Mouse (Mus musculus) limb, embryonic 11.5 days (tissue): ENCODE results near the gene Nradd. TPM values are rescaled to one million over a fixed set of nuclear protein-coding genes. Genes with fewer than 3 reads are reported as not detected.
A peak's percentile ranks its signal among the peaks of the same experiment; 100 is the strongest.

Experiments
- ATAC-seq: fragments of 200-750 bp; cut with Nextera tagmentation; 2 replicates; pipeline ENCODE4 v1.8.0; 2017; ENCODE audit warnings: low read depth; ENCODE audit not compliant: insufficient number of reproducible peaks, low FRiP score, low TSS enrichment
- DNase-seq: peaks from one replicate; pipeline ENCODE4 v3.0.0-alpha.2; 2015; ENCODE audit warnings: low spot score
- H3K27ac ChIP-seq: fragments of 300-500 bp; sonication (generic); replicated peaks from 2 replicates; pipeline ENCODE4 v1.5.1; 2014; ENCODE audit warnings: low read depth, mild to moderate bottlenecking, low read length
- H3K27me3 ChIP-seq: fragments of 300-500 bp; sonication (generic); 2 replicates; pipeline ENCODE4 v1.6.1; 2014; ENCODE audit warnings: mild to moderate bottlenecking, low read length, mixed read lengths; ENCODE audit not compliant: control insufficient read depth, insufficient read depth
- H3K36me3 ChIP-seq: fragments of 300-500 bp; sonication (generic); 2 replicates; pipeline ENCODE4 v1.6.1; 2014; ENCODE audit warnings: mild to moderate bottlenecking, low read length, moderate library complexity, mixed read lengths; ENCODE audit not compliant: control insufficient read depth, insufficient read depth
- H3K4me1 ChIP-seq: fragments of 300-500 bp; sonication (generic); 2 replicates; pipeline ENCODE4 v1.6.1; 2014; ENCODE audit warnings: low read length, mixed read lengths; ENCODE audit not compliant: control insufficient read depth, insufficient read depth
- H3K4me2 ChIP-seq: fragments of 300-500 bp; sonication (generic); 2 replicates; pipeline ENCODE4 v1.6.1; 2014; ENCODE audit warnings: low read depth, mild to moderate bottlenecking, moderate library complexity; ENCODE audit not compliant: severe bottlenecking
- H3K4me3 ChIP-seq: fragments of 300-500 bp; sonication (generic); 2 replicates; pipeline ENCODE4 v1.5.1; 2014; ENCODE audit warnings: low read depth, low read length
- H3K9ac ChIP-seq: fragments of 300-500 bp; sonication (generic); 2 replicates; pipeline ENCODE4 v1.6.1; 2014; ENCODE audit warnings: mild to moderate bottlenecking, low read length
- H3K9me3 ChIP-seq: fragments of 300-500 bp; sonication (generic); 2 replicates; pipeline ENCODE4 v1.6.1; 2016; ENCODE audit warnings: low read length; ENCODE audit not compliant: control insufficient read depth
- WGBS: fragments of 180-500 bp; shearing (Covaris S2); extraction: QIAGEN DNeasy Blood & Tissue Kit; methylation state at CpG from one replicate; pipeline ENCODE4 v1.1.7; 2014; 5-methylcytosine and 5-hydroxymethylcytosine counted together
- polyA plus RNA-seq: library from polyadenylated mRNA; unstranded; fragments of >200 nt; fragmentation: Nextera tagmentation; extraction: Ambion mirVana; gene quantifications from 2 replicates; pipeline ENCODE4 v1.2.1, GENCODE M21; 2014

Nradd gene
- polyA plus RNA-seq, 1 experiment from 2014 or later: 36.5 TPM

DNA sequence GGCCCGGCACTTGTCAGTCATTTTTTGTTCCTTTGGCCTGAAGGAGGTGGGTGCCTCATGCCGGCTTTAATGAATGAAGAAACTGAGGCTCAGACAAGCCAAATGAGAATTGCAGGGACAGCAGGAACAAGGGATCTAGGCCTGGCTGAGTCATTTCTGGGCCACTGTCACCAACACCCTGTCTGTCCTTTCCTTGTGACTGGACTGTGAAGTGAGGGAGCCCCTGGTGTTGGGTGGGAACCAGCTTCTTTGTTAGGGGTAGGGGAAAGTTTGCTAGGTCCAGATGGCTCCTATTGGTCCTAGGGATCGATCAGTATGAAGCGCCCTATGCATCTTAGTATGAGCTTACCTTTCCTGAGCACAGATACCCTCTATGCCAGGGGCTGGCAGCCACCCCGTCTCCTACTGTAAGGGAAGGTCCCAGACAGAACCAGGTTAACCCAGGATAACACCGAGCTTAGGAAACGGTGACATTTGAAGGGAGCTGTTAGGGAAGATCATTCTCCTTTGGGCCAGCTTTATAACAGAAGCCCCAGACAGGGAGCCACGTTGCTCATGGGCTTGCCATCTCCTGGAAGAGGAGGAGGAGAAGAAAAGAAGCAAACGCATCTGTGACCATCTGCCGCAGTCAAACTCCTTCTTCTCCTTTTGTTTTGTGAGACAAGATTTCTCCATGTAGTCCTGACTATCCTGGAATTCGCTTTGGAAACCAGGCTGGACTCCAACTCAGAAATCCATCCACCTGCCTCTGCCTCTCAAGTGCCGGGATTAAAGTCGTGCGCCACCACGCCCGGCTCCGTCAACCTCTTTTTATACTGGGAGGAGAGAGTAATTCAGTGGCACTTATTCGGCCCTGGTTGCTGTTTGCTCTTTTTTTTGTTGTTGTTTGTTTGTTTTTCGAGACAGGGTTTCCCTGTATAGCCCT, 30.7 kb upstream of the Nradd start:
- no peak for ATAC-seq
- peaks cover 13% of the 10 kb centered on the region for H3K4me1 ChIP-seq
- peaks cover 3% of the 10 kb centered on the region; the same call in 1 of the 2 replicates for H3K36me3 ChIP-seq
- no peak for DNase-seq
- no peak overlapping the region for H3K9ac ChIP-seq
- H3K4me3 ChIP-seq: no peak overlapping the region
- H3K9me3 ChIP-seq: no peaks in the 10 kb centered on the region
- 81% methylated on average over 19 of the region's 19 CpGs for WGBS
- H3K27ac ChIP-seq: no peak overlapping the region
- H3K27me3 ChIP-seq: peaks cover 26% of the 10 kb centered on the region
- H3K4me2 ChIP-seq: peak overlapping the region; percentile 97

DNA sequence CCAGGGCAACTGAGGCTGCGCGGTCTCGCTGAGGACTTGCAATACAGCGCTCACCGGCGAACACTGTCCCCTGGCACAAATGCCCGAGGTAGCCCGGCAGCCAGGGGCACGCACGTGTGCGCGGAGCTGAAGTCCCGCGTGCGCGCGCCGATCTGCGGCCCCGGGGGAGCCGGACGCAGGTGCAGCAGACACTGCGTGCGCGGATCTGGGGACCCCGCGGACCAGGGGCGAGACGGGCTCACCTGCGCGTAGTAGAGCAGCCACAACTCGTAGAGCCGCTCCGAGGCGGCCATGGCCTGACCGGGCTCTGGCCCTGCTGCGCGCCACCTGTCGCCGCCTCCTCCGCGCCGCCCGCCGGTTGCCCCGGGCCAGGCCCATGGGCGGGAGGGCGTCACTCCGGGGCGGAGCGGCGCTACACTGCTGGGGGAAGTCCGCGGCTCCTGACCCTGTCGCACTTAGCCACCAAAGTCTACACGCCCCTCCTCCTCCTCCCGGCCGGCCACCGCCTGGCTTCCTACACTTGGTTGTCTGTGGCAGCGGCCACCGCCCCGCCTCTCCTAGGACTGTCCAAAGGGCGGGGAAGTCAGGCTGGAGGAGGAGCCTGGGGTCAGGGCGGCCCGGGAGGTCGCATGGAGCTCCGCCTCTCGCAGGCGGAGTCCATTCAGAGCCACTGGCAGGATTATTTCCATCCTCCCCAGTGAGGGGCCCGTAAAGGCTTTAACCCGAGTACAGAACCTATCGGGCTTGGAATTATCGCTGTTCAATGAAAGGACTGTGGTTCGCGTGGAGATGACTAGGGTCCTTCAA, 29.6 kb upstream of the Nradd start, which contains the start of gene Nbeal2:
Gene Nbeal2, minus strand, starts transcription at position 507 of the 807 bp plus-strand sequence.
- DNase-seq (peak; percentile 89), ATAC-seq (peak; percentile 84)
- Histone ChIP-seq H3K27ac (no peak within 1 kb of the TSS), H3K4me3 (peak within 1 kb of the TSS; percentile 62), H3K4me1 (peaks cover 13% of the 10 kb centered on the region), H3K9me3 (no peaks in the 10 kb centered on the region), H3K36me3 (no peaks in the 10 kb centered on the region), H3K27me3 (peaks cover 26% of the 10 kb centered on the region), H3K9ac (peak within 1 kb of the TSS; percentile 32; the same call in 1 of the 2 replicates), H3K4me2 (peak within 1 kb of the TSS; percentile 97)
- under 1% methylated on average over 65 of the region's 75 CpGs for WGBS

DNA sequence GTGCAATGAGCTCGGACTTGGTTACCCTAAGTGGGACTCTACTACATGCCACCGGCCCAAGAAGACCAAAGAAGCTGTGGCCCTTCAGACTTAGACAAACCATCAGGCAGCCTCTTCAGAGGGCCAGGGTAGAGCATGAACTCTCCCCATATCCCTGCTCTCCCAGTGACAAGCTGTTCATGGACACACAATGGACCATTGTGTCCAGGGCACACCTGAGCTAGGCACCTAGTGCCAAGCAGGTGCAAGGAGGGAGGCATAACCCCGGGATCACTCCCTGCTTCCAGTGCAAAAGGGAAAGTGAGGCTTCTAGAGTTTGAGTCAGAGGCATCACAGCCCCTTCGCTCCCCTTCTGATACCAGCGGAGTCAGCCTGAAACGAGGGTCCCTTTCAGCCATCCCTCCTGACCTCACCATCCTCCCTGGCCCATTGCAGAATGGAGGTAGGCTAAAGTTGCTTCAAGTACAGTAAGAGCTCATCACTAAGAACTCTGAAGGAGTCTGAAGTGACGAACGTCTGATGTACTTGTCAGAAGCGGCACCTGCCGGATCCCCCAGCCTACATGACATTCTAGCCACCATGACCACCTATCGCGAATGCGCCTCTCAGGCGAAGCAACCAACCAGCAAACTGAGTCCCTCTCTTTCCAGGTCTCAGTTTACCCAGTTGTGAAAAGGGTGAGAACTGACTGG, 28.9 kb upstream of the Nradd start:
- Histone ChIP-seq H3K9ac (peak overlapping the region; percentile 32; the same call in 1 of the 2 replicates), H3K27ac (no peak overlapping the region), H3K36me3 (no peaks in the 10 kb centered on the region), H3K4me1 (peaks cover 13% of the 10 kb centered on the region), H3K27me3 (peaks cover 26% of the 10 kb centered on the region), H3K4me3 (peak overlapping the region; percentile 62), H3K4me2 (peak overlapping the region; percentile 97), H3K9me3 (no peaks in the 10 kb centered on the region)
- WGBS: 25% methylated on average over 14 of the region's 14 CpGs
- DNase-seq (no peak), ATAC-seq (no peak)

DNA sequence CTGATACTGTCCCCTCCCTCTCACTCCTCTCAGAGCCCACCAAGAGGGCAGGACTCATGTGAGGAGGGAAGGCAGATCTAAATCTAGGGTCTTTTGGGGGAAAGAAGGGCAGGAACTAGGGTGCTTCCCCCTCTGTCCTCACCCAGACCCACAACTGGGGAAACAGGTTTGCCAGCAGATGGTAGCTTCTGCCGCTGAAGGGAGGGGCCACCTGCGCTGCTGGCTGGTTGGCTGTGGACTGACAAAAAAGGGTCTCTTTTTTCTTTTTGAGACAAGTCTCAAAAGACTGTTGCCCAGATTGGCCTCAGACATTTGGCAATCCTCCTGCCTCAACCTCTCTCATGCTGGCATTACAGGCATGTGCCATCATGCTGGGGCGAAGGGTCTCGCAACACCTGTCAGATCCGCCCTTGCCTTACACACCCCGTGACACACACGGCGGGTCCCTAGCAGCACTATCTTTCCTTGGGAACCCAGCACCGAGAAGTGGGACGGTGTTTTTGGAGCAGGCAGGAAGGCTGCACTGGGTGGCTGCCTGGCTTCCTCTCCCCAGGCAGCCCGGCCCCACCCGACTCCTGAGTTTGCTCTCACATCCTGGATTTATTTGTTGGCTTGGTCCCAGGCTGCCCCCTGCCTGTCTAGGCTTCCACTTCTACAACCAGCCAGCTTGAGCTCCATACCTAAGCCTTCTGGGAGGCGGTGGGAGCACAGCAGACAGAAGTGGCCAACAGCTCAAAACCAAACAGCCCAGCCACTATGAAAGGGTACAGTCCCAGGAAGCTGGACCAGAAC, 27.9 kb upstream of the Nradd start:
- peaks cover 13% of the 10 kb centered on the region for H3K4me1 ChIP-seq
- no peak for ATAC-seq
- WGBS: 28% methylated on average over 13 of the region's 13 CpGs

DNA sequence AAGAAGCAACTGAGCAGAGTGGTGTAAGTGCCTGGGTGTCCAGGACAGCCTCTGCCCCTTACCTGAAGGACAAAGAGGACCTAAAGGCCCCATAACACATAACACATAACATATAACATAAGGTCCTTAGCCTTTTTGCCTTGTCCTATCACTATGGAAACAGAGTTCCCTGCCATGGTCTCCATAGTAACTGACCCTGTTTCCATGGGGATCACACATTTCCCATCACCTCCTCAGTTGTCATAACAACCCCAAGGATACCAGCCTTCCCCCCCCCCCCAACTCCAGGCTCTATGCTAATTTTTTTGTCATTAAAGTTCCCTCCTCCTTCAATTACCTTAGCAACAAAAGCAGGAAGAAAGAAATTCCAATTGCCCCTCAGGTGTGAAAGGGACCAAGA, 25.5 kb upstream of the Nradd start:
- Histone ChIP-seq H3K4me2 (no peak overlapping the region), H3K27me3 (peaks cover 26% of the 10 kb centered on the region), H3K36me3 (no peaks in the 10 kb centered on the region), H3K27ac (no peak overlapping the region), H3K4me1 (peaks cover 9% of the 10 kb centered on the region), H3K9ac (no peak overlapping the region), H3K4me3 (no peak overlapping the region), H3K9me3 (no peaks in the 10 kb centered on the region)
- no peak for DNase-seq
- ATAC-seq: no peak

More for the DNA sequence above, 27.9 kb upstream of the Nradd start:
- H3K27me3 ChIP-seq: peaks cover 26% of the 10 kb centered on the region
- no peaks in the 10 kb centered on the region for H3K36me3 ChIP-seq
- no peak overlapping the region for H3K4me3 ChIP-seq
- no peak overlapping the region for H3K27ac ChIP-seq
- H3K9ac ChIP-seq: no peak overlapping the region
- H3K4me2 ChIP-seq: no peak overlapping the region
- DNase-seq: no peak
- no peaks in the 10 kb centered on the region for H3K9me3 ChIP-seq

GRCm38 (mm10) chr9:110645219-110645618, 21.0 kb upstream of the Nradd start:
- WGBS: 82% methylated on average over 9 of the region's 9 CpGs
- Histone ChIP-seq H3K4me2 (no peak overlapping the region), H3K36me3 (no peaks in the 10 kb centered on the region; the same call in 1 of the 2 replicates), H3K9me3 (no peaks in the 10 kb centered on the region), H3K27ac (no peak overlapping the region), H3K4me3 (no peak overlapping the region), H3K4me1 (no peaks in the 10 kb centered on the region), H3K27me3 (no peaks in the 10 kb centered on the region), H3K9ac (no peak overlapping the region)
- ATAC-seq: no peak
- no peak for DNase-seq

GRCm38 (mm10) chr9:110644295-110644694, 20.0 kb upstream of the Nradd start:
- Histone ChIP-seq H3K27ac (no peak overlapping the region), H3K9me3 (no peaks in the 10 kb centered on the region), H3K36me3 (no peaks in the 10 kb centered on the region; the same call in 1 of the 2 replicates), H3K9ac (no peak overlapping the region), H3K4me2 (no peak overlapping the region), H3K4me3 (no peak overlapping the region), H3K27me3 (no peaks in the 10 kb centered on the region), H3K4me1 (no peaks in the 10 kb centered on the region)
- no peak for ATAC-seq
- no peak for DNase-seq
- WGBS: 85% methylated on average over 10 of the region's 10 CpGs
